Mouse (Mus musculus) embryonic facial prominence, embryonic 13.5 days (tissue): ENCODE measurements around the gene Ctsl. TPM values are rescaled to one million over a fixed set of nuclear protein-coding genes. Genes with fewer than 3 reads are reported as not detected.
A peak's percentile ranks its signal among the peaks of the same experiment; 100 is the strongest.

ENCODE experiments used
- ATAC-seq: fragments of 200-750 bp; cut with Nextera tagmentation; 2 replicates; pipeline ENCODE4 v1.8.0; 2017; ENCODE audit warnings: low read depth; ENCODE audit not compliant: insufficient number of reproducible peaks, insufficient read depth, low FRiP score, low TSS enrichment
- H3K27ac ChIP-seq: fragments of 300-500 bp; sonication (generic); 2 replicates; pipeline ENCODE4 v1.5.1; 2015; ENCODE audit warnings: moderate library complexity, mild to moderate bottlenecking, inconsistent platforms
- H3K27me3 ChIP-seq: fragments of 300-500 bp; sonication (generic); 2 replicates; pipeline ENCODE4 v1.6.1; 2015; ENCODE audit warnings: mild to moderate bottlenecking, inconsistent platforms
- H3K36me3 ChIP-seq: fragments of 300-500 bp; sonication (generic); 2 replicates; pipeline ENCODE4 v1.6.1; 2015; ENCODE audit warnings: mild to moderate bottlenecking, inconsistent platforms
- H3K4me1 ChIP-seq: fragments of 300-500 bp; sonication (generic); 2 replicates; pipeline ENCODE4 v1.6.1; 2015; ENCODE audit warnings: inconsistent platforms
- H3K4me2 ChIP-seq: fragments of 300-500 bp; sonication (generic); 2 replicates; pipeline ENCODE4 v1.6.1; 2015; ENCODE audit warnings: moderate library complexity, mild to moderate bottlenecking, inconsistent platforms
- H3K4me3 ChIP-seq: fragments of 300-500 bp; sonication (generic); 2 replicates; pipeline ENCODE4 v1.5.1; 2015; ENCODE audit warnings: mild to moderate bottlenecking, inconsistent platforms
- H3K9ac ChIP-seq: fragments of 300-500 bp; sonication (generic); 2 replicates; pipeline ENCODE4 v1.6.1; 2015; ENCODE audit warnings: mild to moderate bottlenecking, inconsistent platforms
- H3K9me3 ChIP-seq: fragments of 300-500 bp; sonication (generic); 2 replicates; pipeline ENCODE4 v1.6.1; 2016; ENCODE audit warnings: inconsistent platforms
- WGBS: fragments of 180-500 bp; shearing (Covaris S2); methylation state at CpG from one replicate; pipeline ENCODE4 v1.1.7; 2015; ENCODE audit warnings: mixed read lengths; 5-methylcytosine and 5-hydroxymethylcytosine counted together
- polyA plus RNA-seq: library from polyadenylated mRNA; unstranded; fragments of >200 nt; fragmentation: Nextera tagmentation; extraction: Ambion mirVana; gene quantifications from 2 replicates; pipeline ENCODE4 v1.2.1, GENCODE M21; 2015

The Ctsl gene
- 174 and 193 TPM in 2 replicates for polyA plus RNA-seq

DNA sequence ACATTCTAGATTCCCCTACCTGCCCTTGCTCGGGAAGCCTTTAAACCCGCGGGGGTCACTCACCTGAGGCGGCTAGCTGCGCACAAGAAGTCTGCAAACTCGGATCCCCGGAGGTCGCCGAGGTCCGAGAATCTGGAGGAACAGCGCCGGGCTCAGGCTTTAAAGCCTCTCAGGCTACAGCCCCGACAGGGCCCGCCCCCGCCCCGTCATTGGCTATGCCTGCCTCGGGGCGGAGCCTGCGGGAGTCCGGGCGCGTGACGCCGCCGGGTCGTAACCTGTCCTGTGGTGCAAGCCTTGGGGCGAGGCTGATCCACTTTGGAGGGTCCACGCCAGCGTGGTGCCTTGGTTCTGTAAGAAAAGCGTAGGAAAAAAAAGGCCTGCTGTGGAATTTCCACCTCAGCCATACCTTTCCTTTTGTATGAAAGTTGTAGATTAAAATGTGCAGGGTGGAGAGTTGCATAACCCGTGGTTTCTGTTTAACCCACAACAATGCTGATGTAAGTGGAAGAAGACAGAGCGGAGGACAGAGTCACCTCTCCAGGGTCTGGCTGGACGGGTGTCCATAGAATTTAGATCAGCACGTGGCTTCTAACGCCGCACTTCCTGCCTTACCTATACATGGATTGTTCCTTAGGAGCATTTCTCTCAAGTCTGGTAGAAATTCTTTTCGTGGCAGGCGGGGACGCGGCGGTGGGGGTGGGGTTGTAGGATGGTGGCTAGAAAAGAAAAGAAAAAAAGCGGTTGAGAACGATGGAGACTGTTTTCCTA is at the start of gene Ctsl:
TSS of gene Ctsl (minus strand) at position 718 of the 768 bp plus-strand sequence.
- Histone ChIP-seq H3K36me3 (peaks cover 27% of the 10 kb centered on the region), H3K27ac (peak within 1 kb of the TSS; percentile 60), H3K9me3 (no peaks in the 10 kb centered on the region), H3K4me1 (peaks cover 10% of the 10 kb centered on the region), H3K4me3 (peak within 1 kb of the TSS; percentile 80), H3K9ac (peak within 1 kb of the TSS; percentile 82), H3K27me3 (no peaks in the 10 kb centered on the region), H3K4me2 (peak within 1 kb of the TSS; percentile 84)
- WGBS, result under 1% methylated on average over 43 of the region's 43 CpGs
- ATAC-seq, result peak; percentile 94

- H3K4me1 ChIP-seq, result no peaks in the 10 kb centered on the region
- 46% methylated on average over 5 of the region's 5 CpGs for WGBS
- H3K27ac ChIP-seq, result no peak overlapping the region
- no peak overlapping the region for H3K4me2 ChIP-seq
- no peaks in the 10 kb centered on the region for H3K27me3 ChIP-seq
- no peak overlapping the region for H3K9ac ChIP-seq
- no peak overlapping the region for H3K4me3 ChIP-seq
- peak; percentile 26; the same call in 1 of the 2 replicates for ATAC-seq
- H3K36me3 ChIP-seq, result no peaks in the 10 kb centered on the region
- no peaks in the 10 kb centered on the region for H3K9me3 ChIP-seq
Measured at GRCm38 (mm10) chr13:64416955-64417601, 46.4 kb upstream of the Ctsl start.

DNA sequence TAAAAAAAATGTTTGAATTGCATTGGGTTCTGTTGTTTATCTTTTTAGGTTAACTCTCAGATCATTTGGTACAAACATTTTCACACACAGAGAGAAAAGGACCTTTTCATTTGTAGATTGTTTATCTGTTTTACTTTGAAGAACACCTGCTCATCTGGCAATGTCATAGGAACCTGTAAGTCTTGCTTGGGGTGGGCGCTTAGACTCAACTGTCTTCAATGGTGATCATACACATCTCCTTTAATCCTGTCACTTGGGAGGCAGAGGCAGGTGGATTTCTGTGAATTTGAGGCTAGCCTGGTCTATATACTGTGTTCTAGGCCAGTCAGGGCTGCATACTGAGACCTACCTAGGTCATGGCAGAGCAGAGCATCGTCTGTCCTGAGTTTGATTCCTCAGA is 45.0 kb upstream of the Ctsl start:
- no peaks in the 10 kb centered on the region for H3K4me1 ChIP-seq
- H3K27ac ChIP-seq, result no peak overlapping the region
- H3K4me3 ChIP-seq, result no peak overlapping the region
- ATAC-seq, result no peak
- 80% methylated on average over 2 of the region's 2 CpGs for WGBS
- no peaks in the 10 kb centered on the region for H3K9me3 ChIP-seq
- no peak overlapping the region for H3K9ac ChIP-seq
- no peak overlapping the region for H3K4me2 ChIP-seq
- no peaks in the 10 kb centered on the region for H3K27me3 ChIP-seq
- no peaks in the 10 kb centered on the region for H3K36me3 ChIP-seq

DNA sequence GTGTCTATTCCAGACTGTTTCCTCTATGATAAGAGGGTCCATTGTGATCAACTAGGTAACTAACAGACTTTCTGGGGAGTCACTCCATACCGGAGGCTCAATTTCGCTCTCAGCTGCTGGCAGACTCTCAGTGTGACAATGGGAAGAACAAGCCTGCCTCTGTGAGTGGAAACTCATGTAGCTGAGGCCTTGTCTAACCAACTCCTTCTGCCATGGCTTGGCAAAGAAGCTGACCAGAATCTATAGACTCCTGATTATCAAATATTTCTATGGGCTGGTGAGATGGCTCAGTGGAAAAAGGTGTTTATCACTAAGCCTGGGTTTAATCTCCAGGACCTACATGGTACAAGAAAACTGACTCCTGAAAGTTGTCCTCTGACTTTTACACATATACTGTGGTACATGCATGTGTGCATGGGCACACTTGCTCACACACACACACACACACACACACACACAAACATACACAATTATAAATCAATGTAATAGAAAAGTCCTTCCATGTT is 42.1 kb upstream of the Ctsl start:
- ATAC-seq, result no peak
- H3K4me3 ChIP-seq, result no peak overlapping the region
- no peaks in the 10 kb centered on the region for H3K27me3 ChIP-seq
- H3K27ac ChIP-seq, result no peak overlapping the region
- H3K4me1 ChIP-seq, result no peaks in the 10 kb centered on the region
- H3K9ac ChIP-seq, result no peak overlapping the region
- 55% methylated on average over 2 of the region's 2 CpGs for WGBS
- no peaks in the 10 kb centered on the region for H3K36me3 ChIP-seq
- H3K4me2 ChIP-seq, result no peak overlapping the region
- no peaks in the 10 kb centered on the region for H3K9me3 ChIP-seq

- Histone ChIP-seq H3K4me2 (no peak overlapping the region), H3K4me1 (no peaks in the 10 kb centered on the region), H3K27ac (no peak overlapping the region), H3K4me3 (no peak overlapping the region), H3K27me3 (no peaks in the 10 kb centered on the region), H3K9me3 (no peaks in the 10 kb centered on the region), H3K9ac (no peak overlapping the region), H3K36me3 (no peaks in the 10 kb centered on the region)
- no peak for ATAC-seq
- 78% methylated on average over 2 of the region's 2 CpGs for WGBS
Measured at GRCm38 (mm10) chr13:64411282-64411681, 40.6 kb upstream of the Ctsl start.

DNA sequence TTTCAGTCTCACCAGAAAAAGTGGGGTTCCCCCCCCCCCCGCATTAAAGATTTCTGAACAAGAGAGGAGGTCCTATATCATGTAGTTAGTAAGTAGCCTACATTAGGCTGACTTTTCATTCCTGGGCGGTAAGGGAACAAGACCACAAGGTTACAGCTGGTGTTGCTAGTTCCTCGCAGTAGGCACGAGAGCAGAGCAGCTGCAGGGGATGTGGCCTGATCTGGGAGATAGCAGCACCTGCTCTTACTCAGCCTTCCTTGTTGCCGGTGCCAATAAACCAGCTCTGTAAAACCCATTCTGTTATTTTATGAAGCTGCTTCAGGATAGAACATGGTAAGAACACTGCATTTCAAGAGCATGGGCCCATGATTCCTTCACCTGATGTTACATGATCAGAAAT is 39.9 kb upstream of the Ctsl start:
- WGBS, result 75% methylated on average over 5 of the region's 5 CpGs

GRCm38 (mm10) chr13:64407992-64408391 is 37.3 kb upstream of the Ctsl start:
- no peak overlapping the region for H3K9ac ChIP-seq
- no peak overlapping the region for H3K4me3 ChIP-seq
- WGBS, result 91% methylated on average over 5 of the region's 5 CpGs

More for the DNA sequence above, 39.9 kb upstream of the Ctsl start:
- ATAC-seq, result no peak
- H3K27ac ChIP-seq, result no peak overlapping the region
- no peak overlapping the region for H3K9ac ChIP-seq
- no peaks in the 10 kb centered on the region for H3K4me1 ChIP-seq
- H3K4me2 ChIP-seq, result no peak overlapping the region
- no peak overlapping the region for H3K4me3 ChIP-seq
- H3K9me3 ChIP-seq, result no peaks in the 10 kb centered on the region
- H3K36me3 ChIP-seq, result no peaks in the 10 kb centered on the region
- H3K27me3 ChIP-seq, result no peaks in the 10 kb centered on the region

DNA sequence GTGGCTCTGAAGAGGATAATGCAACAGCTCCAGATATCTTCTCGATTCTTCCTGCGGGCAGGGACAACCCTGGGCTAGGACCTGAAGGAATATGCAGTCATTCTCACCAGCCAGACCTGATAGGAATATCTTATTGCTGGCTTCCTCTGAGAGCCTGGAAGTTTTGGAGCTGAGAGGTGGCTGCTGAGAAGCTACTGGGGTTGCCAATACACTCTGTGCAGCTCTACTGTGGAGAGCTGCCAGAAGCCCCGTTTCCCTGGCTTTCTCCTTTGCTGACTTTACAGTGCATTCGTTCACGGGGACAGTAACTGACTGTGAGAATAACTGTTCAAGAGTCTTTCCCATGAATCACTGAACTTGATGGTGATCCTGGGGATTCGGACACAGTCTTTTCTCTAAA is 34.9 kb upstream of the Ctsl start:
- no peaks in the 10 kb centered on the region for H3K36me3 ChIP-seq
- WGBS, result 78% methylated on average over 6 of the region's 6 CpGs
- no peak overlapping the region for H3K9ac ChIP-seq

More at GRCm38 (mm10) chr13:64407992-64408391, 37.3 kb upstream of the Ctsl start:
- H3K27ac ChIP-seq, result no peak overlapping the region
- no peaks in the 10 kb centered on the region for H3K9me3 ChIP-seq
- H3K4me2 ChIP-seq, result no peak overlapping the region
- no peaks in the 10 kb centered on the region for H3K27me3 ChIP-seq
- no peak for ATAC-seq
- no peaks in the 10 kb centered on the region for H3K36me3 ChIP-seq
- H3K4me1 ChIP-seq, result no peaks in the 10 kb centered on the region

GRCm38 (mm10) chr13:64403519-64403918 is 32.8 kb upstream of the Ctsl start:
- H3K9ac ChIP-seq, result no peak overlapping the region
- no peaks in the 10 kb centered on the region for H3K36me3 ChIP-seq
- no peak overlapping the region for H3K4me3 ChIP-seq
- H3K4me2 ChIP-seq, result no peak overlapping the region
- 36% methylated on average over 3 of the region's 3 CpGs for WGBS
- no peak overlapping the region for H3K27ac ChIP-seq
- H3K27me3 ChIP-seq, result no peaks in the 10 kb centered on the region
- H3K9me3 ChIP-seq, result no peaks in the 10 kb centered on the region
- H3K4me1 ChIP-seq, result peaks cover 11% of the 10 kb centered on the region
- no peak for ATAC-seq

More for the DNA sequence above, 34.9 kb upstream of the Ctsl start:
- peaks cover 11% of the 10 kb centered on the region for H3K4me1 ChIP-seq
- no peak overlapping the region for H3K4me3 ChIP-seq
- no peak for ATAC-seq
- no peaks in the 10 kb centered on the region for H3K9me3 ChIP-seq
- H3K4me2 ChIP-seq, result no peak overlapping the region
- no peak overlapping the region for H3K27ac ChIP-seq
- H3K27me3 ChIP-seq, result no peaks in the 10 kb centered on the region

DNA sequence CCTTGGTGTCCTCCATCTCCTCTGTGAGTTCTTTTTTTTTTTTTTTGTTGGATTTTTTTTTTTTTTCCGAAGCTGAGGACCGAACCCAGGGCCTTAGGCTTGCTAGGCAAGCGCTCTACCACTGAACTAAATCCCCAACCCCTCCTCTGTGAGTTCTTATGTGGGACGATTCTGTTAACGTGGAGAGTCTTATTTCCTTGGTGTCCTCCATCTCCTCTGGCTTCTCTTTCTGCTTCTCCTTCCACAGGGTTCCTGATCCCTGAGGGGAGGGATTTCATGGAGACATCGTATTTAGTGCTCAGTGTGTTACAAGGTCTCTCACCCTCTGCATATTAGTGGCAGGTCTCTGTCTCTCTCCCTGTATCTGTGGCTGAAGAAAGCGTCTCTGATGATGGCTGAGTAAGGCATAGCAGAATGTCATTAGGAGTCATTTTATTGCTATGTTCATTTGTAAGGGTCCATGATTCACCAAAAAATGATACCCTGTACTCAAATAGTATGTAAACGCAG is 32.3 kb upstream of the Ctsl start:
- H3K4me1 ChIP-seq, result peaks cover 11% of the 10 kb centered on the region
- WGBS, result 85% methylated on average over 8 of the region's 8 CpGs
- no peaks in the 10 kb centered on the region for H3K9me3 ChIP-seq
- no peaks in the 10 kb centered on the region for H3K36me3 ChIP-seq
- no peak overlapping the region for H3K4me3 ChIP-seq
- H3K27me3 ChIP-seq, result no peaks in the 10 kb centered on the region
- no peak overlapping the region for H3K4me2 ChIP-seq
- no peak overlapping the region for H3K9ac ChIP-seq
- no peak overlapping the region for H3K27ac ChIP-seq
- no peak for ATAC-seq

DNA sequence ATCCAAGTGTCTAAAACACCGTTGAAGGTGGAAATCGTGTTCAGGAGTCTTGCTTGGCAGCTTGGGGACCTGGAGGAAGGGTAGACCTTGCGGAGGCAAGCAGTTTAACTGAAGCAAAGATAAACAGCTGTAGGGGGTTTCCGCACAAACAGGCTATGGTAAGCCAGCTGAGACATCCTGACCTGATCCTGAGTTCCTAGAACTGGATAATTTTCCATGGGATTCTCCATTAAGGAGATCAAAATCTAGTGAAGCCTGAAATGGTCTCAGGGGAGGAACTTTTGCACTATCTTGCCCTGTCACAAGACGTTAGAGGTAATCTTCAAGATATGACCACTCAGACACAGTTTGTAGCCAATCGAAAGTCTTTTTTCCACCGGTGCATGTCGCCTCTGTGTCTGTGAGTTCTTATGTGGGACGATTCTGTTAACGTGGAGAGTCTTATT is 31.8 kb upstream of the Ctsl start:
- Histone ChIP-seq H3K4me1 (peaks cover 11% of the 10 kb centered on the region), H3K9ac (no peak overlapping the region), H3K4me3 (no peak overlapping the region), H3K27me3 (no peaks in the 10 kb centered on the region), H3K36me3 (no peaks in the 10 kb centered on the region), H3K9me3 (no peaks in the 10 kb centered on the region), H3K27ac (peak overlapping the region; percentile 29; the same call in 1 of the 2 replicates), H3K4me2 (no peak overlapping the region)
- 79% methylated on average over 10 of the region's 10 CpGs for WGBS
- no peak for ATAC-seq
